Mouse (Mus musculus): ENCODE results near the gene Cnnm3. TPM values are rescaled to one million over a fixed set of nuclear protein-coding genes. Genes with fewer than 3 reads are reported as not detected.

The Cnnm3 gene
- polyA plus RNA-seq, 1 experiment = 37.0 TPM

DNA sequence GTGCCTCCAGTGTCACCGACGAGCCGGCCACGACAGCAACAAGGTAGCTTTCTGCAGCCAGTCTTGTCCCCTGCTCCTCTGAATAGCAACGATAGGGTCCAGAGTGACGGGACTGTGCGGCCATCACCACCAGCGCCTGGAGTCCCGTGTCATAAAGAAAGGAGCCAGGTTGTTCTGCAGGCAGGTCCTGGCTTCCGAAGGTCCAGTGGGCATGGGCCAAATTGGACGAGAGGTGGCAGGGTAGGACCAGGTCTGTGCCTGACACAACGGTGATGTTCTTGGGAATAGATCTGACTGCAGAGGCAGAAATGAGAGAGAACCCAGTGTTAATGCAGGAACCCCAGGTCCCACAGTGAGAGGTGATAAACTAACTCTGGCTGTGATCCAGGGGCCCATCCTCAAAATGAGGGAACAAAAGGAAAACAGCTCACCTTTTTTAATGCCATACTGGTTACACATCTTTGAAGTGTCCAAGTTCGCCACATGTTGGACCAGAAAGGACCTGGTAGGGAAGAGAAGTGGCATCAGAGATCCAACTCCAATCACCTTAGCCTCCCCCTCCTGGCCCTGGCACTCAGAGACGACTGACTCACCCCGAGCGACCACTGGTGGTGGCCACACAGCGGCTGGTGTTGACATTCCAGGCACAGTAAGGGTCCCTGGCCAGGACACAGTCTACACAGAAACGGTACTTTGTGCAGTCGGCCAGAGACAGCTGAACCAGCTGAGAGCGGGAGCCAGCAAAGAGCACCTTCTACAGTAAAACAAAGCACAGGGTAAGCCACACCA is 38.6 kb downstream of the Cnnm3 start:
- Histone ChIP-seq H3K4me1 (ENCODE audit: control insufficient read depth, insufficient read depth, low read length) (peaks cover 16% of the 10 kb centered on the region; the same call in 1 of the 2 replicates), H3K4me3 (replicated peaks; ENCODE audit: extremely low read depth, low read depth, low read length) (no peak overlapping the region)
- TF ChIP-seq POLR2A (IDR thresholded peaks at IDR 0.05; ENCODE audit: borderline replicate concordance, extremely low read depth, low read depth, low read length) (no peak), CTCF (IDR thresholded peaks at IDR 0.05; ENCODE audit: insufficient read depth, low read length) (0 out of 2 replicates have a peak, but pooled peaks have one; percentile 5)
- 74% methylated on average over 20 of the region's 20 CpGs for WGBS
- DNase-seq = no peak

- Histone ChIP-seq H3K4me1 (ENCODE audit: control insufficient read depth, insufficient read depth, low read length) (peaks cover 23% of the 10 kb centered on the region; the same call in 1 of the 2 replicates), H3K4me3 (replicated peaks; ENCODE audit: extremely low read depth, low read depth, low read length) (no peak overlapping the region)
- DNase-seq = no peak
- no peak for TF ChIP-seq CTCF (IDR thresholded peaks at IDR 0.05; ENCODE audit: insufficient read depth, low read length)
- WGBS = 76% methylated on average over 17 of the region's 17 CpGs
Measured at GRCm38 (mm10) chr1:36551904-36552303, 40.2 kb downstream of the Cnnm3 start.

GRCm38 (mm10) chr1:36552506-36552905 is 40.8 kb downstream of the Cnnm3 start:
- DNase-seq = no peak
- TF ChIP-seq CTCF (IDR thresholded peaks at IDR 0.05; ENCODE audit: insufficient read depth, low read length) (no peak), POLR2A (IDR thresholded peaks at IDR 0.05; ENCODE audit: borderline replicate concordance, extremely low read depth, low read depth, low read length) (no peak)
- WGBS = 81% methylated on average over 16 of the region's 16 CpGs
- Histone ChIP-seq H3K4me3 (replicated peaks; ENCODE audit: extremely low read depth, low read depth, low read length) (no peak overlapping the region), H3K4me1 (ENCODE audit: control insufficient read depth, insufficient read depth, low read length) (peaks cover 22% of the 10 kb centered on the region; the same call in 1 of the 2 replicates)

- no peak for DNase-seq
- no peak for TF ChIP-seq CTCF (IDR thresholded peaks at IDR 0.05; ENCODE audit: insufficient read depth, low read length)
- no peak for TF ChIP-seq POLR2A (IDR thresholded peaks at IDR 0.05; ENCODE audit: borderline replicate concordance, extremely low read depth, low read depth, low read length)
- no peak overlapping the region for H3K4me3 ChIP-seq (replicated peaks; ENCODE audit: extremely low read depth, low read depth, low read length)
- peaks cover 29% of the 10 kb centered on the region for H3K4me1 ChIP-seq (ENCODE audit: control insufficient read depth, insufficient read depth, low read length)
- whole genome bisulfite sequencing = 44% methylated on average over 21 of the region's 21 CpGs
Measured at GRCm38 (mm10) chr1:36554633-36555399, 43.1 kb downstream of the Cnnm3 start.

DNA sequence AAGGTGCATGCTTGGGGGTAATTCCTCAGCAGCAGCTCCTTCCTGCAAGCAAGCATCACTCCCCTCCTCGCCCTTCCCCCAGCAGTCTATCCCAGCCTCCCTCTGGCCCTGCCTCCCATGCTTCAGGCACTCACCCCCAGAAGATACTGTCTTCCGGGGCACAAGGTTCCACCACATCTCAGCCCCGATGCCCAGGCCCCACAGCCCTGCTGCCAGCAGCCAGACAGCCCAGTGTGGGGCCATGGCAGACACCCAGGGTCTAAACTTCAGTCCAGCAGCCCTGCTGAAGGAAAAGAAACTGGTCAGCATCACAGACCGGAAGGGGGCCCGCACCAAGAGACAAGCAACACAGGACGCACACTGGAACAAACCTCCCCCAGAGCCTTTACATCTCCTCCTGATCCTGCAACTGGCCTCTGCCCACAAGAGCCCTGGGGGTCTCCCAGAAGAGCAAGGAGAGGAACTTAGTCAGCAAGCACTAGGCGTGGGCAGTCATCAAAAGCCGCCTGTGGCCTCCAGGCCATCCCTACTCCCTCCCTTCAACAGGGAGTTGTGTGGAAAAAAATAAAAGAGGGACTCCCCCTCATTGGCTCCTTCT is 44.2 kb downstream of the Cnnm3 start:
- TF ChIP-seq POLR2A (IDR thresholded peaks at IDR 0.05; ENCODE audit: borderline replicate concordance, extremely low read depth, low read depth, low read length) = no peak
- TF ChIP-seq CTCF (IDR thresholded peaks at IDR 0.05; ENCODE audit: insufficient read depth, low read length) = no peak
- 14% methylated on average over 8 of the region's 8 CpGs for WGBS
- H3K4me3 ChIP-seq (replicated peaks; ENCODE audit: extremely low read depth, low read depth, low read length) = peak overlapping the region; percentile 96
- H3K4me1 ChIP-seq (ENCODE audit: control insufficient read depth, insufficient read depth, low read length) = peaks cover 29% of the 10 kb centered on the region
- no peak for DNase-seq

GRCm38 (mm10) chr1:36556553-36557456 is 45.1 kb downstream of the Cnnm3 start:
- TF ChIP-seq POLR2A (IDR thresholded peaks at IDR 0.05; ENCODE audit: borderline replicate concordance, extremely low read depth, low read depth, low read length) (peak; percentile 99), CTCF (IDR thresholded peaks at IDR 0.05; ENCODE audit: insufficient read depth, low read length) (peak; percentile 20; the same call in 1 of the 2 replicates)
- under 1% methylated on average over 52 of the region's 52 CpGs for WGBS
- peaks cover 29% of the 10 kb centered on the region for H3K4me1 ChIP-seq (ENCODE audit: control insufficient read depth, insufficient read depth, low read length)
- H3K4me3 ChIP-seq (replicated peaks; ENCODE audit: extremely low read depth, low read depth, low read length) = peak overlapping the region; percentile 96
- DNase-seq = peak; percentile 92

- whole genome bisulfite sequencing = 0% methylated on average over 48 of the region's 48 CpGs
- H3K4me1 ChIP-seq (ENCODE audit: control insufficient read depth, insufficient read depth, low read length) = peaks cover 29% of the 10 kb centered on the region
- DNase-seq = peak; percentile 79
- peak overlapping the region; percentile 96 for H3K4me3 ChIP-seq (replicated peaks; ENCODE audit: extremely low read depth, low read depth, low read length)
- TF ChIP-seq CTCF (IDR thresholded peaks at IDR 0.05; ENCODE audit: insufficient read depth, low read length) (no peak), POLR2A (IDR thresholded peaks at IDR 0.05; ENCODE audit: borderline replicate concordance, extremely low read depth, low read depth, low read length) (peak; percentile 59; the same call in 1 of the 2 replicates)
Measured at GRCm38 (mm10) chr1:36557457-36558011, 45.9 kb downstream of the Cnnm3 start.
